ENCODE assay signal across 8 mouse cellular contexts in the genomic region with DNA sequence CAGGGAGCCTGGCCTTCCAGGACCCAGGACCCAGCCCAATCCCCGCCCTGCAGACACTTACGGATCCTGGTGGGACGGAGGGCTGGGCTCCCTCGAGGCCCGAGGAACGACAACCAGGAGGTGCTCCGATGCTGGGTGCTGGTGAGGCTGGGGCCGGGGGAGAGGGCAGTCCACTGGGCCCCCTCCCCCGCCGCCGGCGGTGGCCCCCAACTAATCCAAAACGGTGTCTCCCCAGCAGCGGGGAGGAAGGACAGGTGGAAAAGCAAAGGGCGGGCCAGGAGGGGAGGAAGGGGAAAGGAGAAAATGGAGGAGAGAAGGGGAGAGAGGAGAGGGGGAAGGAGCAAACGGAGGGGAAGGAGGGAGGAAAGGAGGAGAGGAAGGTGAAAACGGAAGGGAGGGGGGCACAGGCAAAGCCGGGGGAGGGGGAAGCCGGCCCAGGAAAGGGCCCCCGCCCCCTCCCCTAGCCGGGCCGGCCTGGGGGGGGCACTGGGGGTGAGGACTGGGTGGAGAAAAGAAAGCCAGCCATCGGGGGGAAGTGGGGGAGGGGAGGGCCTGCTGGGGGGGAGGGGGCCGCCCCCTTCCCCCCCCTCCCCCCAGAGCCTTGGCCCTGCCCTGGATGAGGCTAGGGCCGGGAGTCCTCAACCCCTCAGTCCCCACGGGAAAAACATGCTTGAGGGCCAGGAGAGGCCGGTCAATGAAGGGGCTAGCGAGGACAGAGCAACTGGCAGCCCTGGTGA. TPM values are rescaled to one million over a fixed set of nuclear protein-coding genes. Genes with fewer than 3 reads are reported as not detected.
DNase-seq lines count a peak whose midpoint lies in the region; ATAC-seq lines count a peak whose summit lies in the region.

Gene Grik5 (minus strand): TSS at position 368 of the 737 bp plus-strand sequence.
Gene Zfp574 (plus strand): TSS at position 589 of the 737 bp plus-strand sequence.

- peak within 1 kb of the TSS; percentile 78 for H3K4me3 ChIP-seq in forebrain, embryonic 12.5 days (replicated peaks)
- peak within 1 kb of the TSS; percentile 83 for H3K4me3 ChIP-seq in midbrain, embryonic 10.5 days

- ATAC-seq in forebrain, embryonic 12.5 days (ENCODE audit: low FRiP score), result no peak

- peak within 1 kb of the TSS; percentile 95 for H3K27ac ChIP-seq in forebrain, embryonic 12.5 days
- peak within 1 kb of the TSS; percentile 98 for H3K27ac ChIP-seq in midbrain, embryonic 10.5 days (replicated peaks)

- H3K27me3 ChIP-seq in forebrain, embryonic 12.5 days, result no peaks in the 10 kb centered on the region
- H3K27me3 ChIP-seq in midbrain, embryonic 10.5 days (ENCODE audit: low read depth, poor library complexity, severe bottlenecking), result no peaks in the 10 kb centered on the region

- H3K4me2 ChIP-seq in forebrain, embryonic 12.5 days, result peak within 1 kb of the TSS; percentile 96

- peak within 1 kb of the TSS; percentile 95 for H3K9ac ChIP-seq in forebrain, embryonic 12.5 days

- 1% methylated on average over 27 of the region's 28 CpGs for WGBS in forebrain, embryonic 12.5 days
- WGBS in midbrain, embryonic 10.5 days, result under 1% methylated on average over 25 of the region's 28 CpGs

- H3K9me3 ChIP-seq in forebrain, embryonic 12.5 days, result no peaks in the 10 kb centered on the region
- no peaks in the 10 kb centered on the region for H3K9me3 ChIP-seq in midbrain, embryonic 10.5 days (replicated peaks)

- H3K36me3 ChIP-seq in forebrain, embryonic 12.5 days (replicated peaks), result peaks cover 13% of the 10 kb centered on the region
- H3K36me3 ChIP-seq in midbrain, embryonic 10.5 days, result peaks cover 19% of the 10 kb centered on the region

- H3K4me1 ChIP-seq in forebrain, embryonic 12.5 days, result peaks cover 73% of the 10 kb centered on the region
- H3K4me1 ChIP-seq in midbrain, embryonic 10.5 days, result peaks cover 88% of the 10 kb centered on the region

- no peak for DNase-seq in layer of hippocampus, adult 8-10 months (ENCODE audit: low spot score in 2 of 2)
- no peak for DNase-seq in layer of hippocampus, adult 9-11 months
- DNase-seq in adrenal gland, postnatal 25 days, result no peak
- peak; percentile 44 to 58 for DNase-seq in kidney, postnatal 4 days
- DNase-seq in midbrain, embryonic 10.5 days (ENCODE audit: low spot score), result peak; percentile 38
- DNase-seq in T-cell, adult 2 months (ENCODE audit: low spot score), result no peak
- no peak for DNase-seq in adipocyte (ENCODE audit: low spot score)

RNA-seq across cellular contexts. Expression of gene Grik5, which starts in this region (rescaled TPM):
- 100 to 1,000 TPM; 206 to 235 (median 220) TPM for total RNA-seq in layer of hippocampus, adult 8-10 months (2022)
- total RNA-seq in adrenal gland, postnatal 25 days (2021), result 15.4 and 22.6 TPM in 2 replicates
- 14.3 and 18.1 TPM in 2 replicates for polyA plus RNA-seq in forebrain, embryonic 12.5 days (2016; fragmentation: Nextera tagmentation; extraction: Ambion mirVana)
- 5.4 and 7.5 TPM in 2 replicates for polyA plus RNA-seq in midbrain, embryonic 10.5 days (2016; fragmentation: Nextera tagmentation; extraction: Ambion mirVana)

RNA-seq across cellular contexts. Expression of gene Zfp574, which starts in this region (rescaled TPM):
- 10 to 100 TPM; 28.0 to 31.0 (median 29.6) TPM for total RNA-seq in layer of hippocampus, adult 8-10 months (2022)
- total RNA-seq in adrenal gland, postnatal 25 days (2021), result 21.0 and 23.3 TPM in 2 replicates
- 39.7 and 41.2 TPM in 2 replicates for polyA plus RNA-seq in forebrain, embryonic 12.5 days (2016; fragmentation: Nextera tagmentation; extraction: Ambion mirVana)
- polyA plus RNA-seq in midbrain, embryonic 10.5 days (2016; fragmentation: Nextera tagmentation; extraction: Ambion mirVana), result 44.4 and 45.3 TPM in 2 replicates

Comparison
In these comparisons a context has a peak if more than half of its experiments do, and no peak if none do; other contexts are left out.
1. DNase-seq: peak in kidney, postnatal 4 days (2 of 2) and midbrain, embryonic 10.5 days (single experiment); none in layer of hippocampus, adult 8-10 months (0 of 2), layer of hippocampus, adult 9-11 months (single experiment), adrenal gland, postnatal 25 days (single experiment), T-cell, adult 2 months (single experiment) and adipocyte (single experiment).